Mouse (Mus musculus) lung, embryonic 14.5 days (tissue): ENCODE measurements around the gene Zfp266. TPM values are rescaled to one million over a fixed set of nuclear protein-coding genes. Genes with fewer than 3 reads are reported as not detected.
"Not testable (repeated sequence)": the region's sequence is repeated elsewhere in the genome, so short reads cannot be mapped to it uniquely, and the experiment has no call there.

Experiments
- ATAC-seq: fragments of 200-750 bp; cut with Nextera tagmentation; 2 replicates; pipeline ENCODE4 v1.8.0; 2017; ENCODE audit warnings: mild to moderate bottlenecking, moderate TSS enrichment, moderate library complexity; ENCODE audit not compliant: insufficient read depth
- DNase-seq: peaks from one replicate; pipeline ENCODE4 v3.0.0-alpha.2; 2015
- H3K27ac ChIP-seq: fragments of 300-500 bp; sonication (generic); 2 replicates; pipeline ENCODE4 v1.5.1; 2014; ENCODE audit warnings: low read depth, mild to moderate bottlenecking, moderate library complexity
- H3K27me3 ChIP-seq: fragments of 300-500 bp; sonication (generic); 2 replicates; pipeline ENCODE4 v1.6.1; 2014; ENCODE audit warnings: low read length, control low read depth; ENCODE audit not compliant: insufficient read depth
- H3K36me3 ChIP-seq: fragments of 300-500 bp; sonication (generic); 2 replicates; pipeline ENCODE4 v1.6.1; 2014; ENCODE audit warnings: control low read depth; ENCODE audit not compliant: insufficient read depth
- H3K4me1 ChIP-seq: fragments of 300-500 bp; sonication (generic); 2 replicates; pipeline ENCODE4 v1.6.1; 2014; ENCODE audit warnings: antibody characterized with exemption, control low read depth; ENCODE audit not compliant: insufficient read depth
- H3K4me2 ChIP-seq: fragments of 300-500 bp; sonication (generic); 2 replicates; pipeline ENCODE4 v1.6.1; 2014; ENCODE audit warnings: mild to moderate bottlenecking
- H3K4me3 ChIP-seq: fragments of 300-500 bp; sonication (generic); 2 replicates; pipeline ENCODE4 v1.5.1; 2014; ENCODE audit warnings: low read depth, low read length
- H3K9ac ChIP-seq: fragments of 300-500 bp; sonication (generic); 2 replicates; pipeline ENCODE4 v1.6.1; 2014
- H3K9me3 ChIP-seq: fragments of 300-500 bp; sonication (generic); 2 replicates; pipeline ENCODE4 v1.6.1; 2016; ENCODE audit warnings: low read depth, low read length, control low read depth
- CTCF ChIP-seq: IDR thresholded peaks from 2 replicates; pipeline ENCODE4 v1.5.1; 2016; ENCODE audit warnings: antibody characterized with exemption, low read depth
- WGBS: fragments of 180-500 bp; shearing (Covaris S2); extraction: QIAGEN DNeasy Blood & Tissue Kit; methylation state at CpG from one replicate; pipeline ENCODE4 v1.1.7; 2014; 5-methylcytosine and 5-hydroxymethylcytosine counted together
- polyA plus RNA-seq: library from polyadenylated mRNA; unstranded; fragments of >200 nt; fragmentation: Nextera tagmentation; extraction: Ambion mirVana; gene quantifications from 2 replicates; pipeline ENCODE4 v1.2.1, GENCODE M21; 2014

Gene Zfp266
- polyA plus RNA-seq: 99.6 and 107 TPM in 2 replicates

DNA sequence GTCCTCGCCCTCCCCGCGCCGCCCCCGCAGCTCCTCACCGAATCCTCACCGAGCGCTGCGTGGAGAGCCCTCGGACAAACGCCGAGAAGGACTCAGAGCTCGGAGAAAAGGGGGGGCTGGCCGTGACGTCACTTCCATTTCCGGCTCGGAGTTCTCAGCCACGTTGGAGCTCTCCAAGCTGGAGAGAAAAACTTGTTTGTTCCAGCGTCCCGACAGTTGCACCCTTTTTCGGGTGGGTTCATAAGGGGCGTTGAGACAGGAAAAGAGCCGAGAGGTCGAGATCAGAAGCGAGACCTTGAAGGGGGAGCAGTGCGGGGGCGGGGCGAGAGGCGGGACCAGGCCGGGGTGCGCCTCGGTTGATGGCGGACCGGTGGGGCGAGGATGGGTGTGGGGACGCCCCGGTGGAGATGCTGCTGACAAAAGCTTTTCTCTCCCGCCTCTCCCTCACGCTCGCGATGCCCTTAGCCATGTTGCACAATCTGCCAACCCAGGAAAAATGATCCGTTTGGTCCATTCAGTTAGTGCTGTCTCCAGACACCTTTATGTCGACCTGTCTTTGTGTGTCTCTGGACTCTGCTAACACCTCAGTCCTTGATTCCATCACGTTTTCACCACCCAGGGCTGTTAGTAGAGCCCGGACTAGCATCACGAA, at the start of gene Zfp266:
Gene Zfp266 (minus strand): TSS at position 112 of the 652 bp plus-strand sequence.
- ATAC-seq: peak; percentile 92
- H3K4me3 ChIP-seq: peak within 1 kb of the TSS; percentile 83
- WGBS: under 1% methylated on average over 46 of the region's 46 CpGs
- H3K4me1 ChIP-seq: 0 out of 2 replicates have a peak, but pooled peaks cover 14% of the 10 kb centered on the region
- peak within 1 kb of the TSS; percentile 67 for H3K4me2 ChIP-seq
- peak within 1 kb of the TSS; percentile 93 for H3K9ac ChIP-seq
- peak within 1 kb of the TSS; percentile 99 for H3K27ac ChIP-seq
- peaks cover 21% of the 10 kb centered on the region for H3K36me3 ChIP-seq
- no peak for TF ChIP-seq CTCF
- no peaks in the 10 kb centered on the region for H3K9me3 ChIP-seq
- peak; percentile 96 for DNase-seq
- H3K27me3 ChIP-seq: no peaks in the 10 kb centered on the region

DNA sequence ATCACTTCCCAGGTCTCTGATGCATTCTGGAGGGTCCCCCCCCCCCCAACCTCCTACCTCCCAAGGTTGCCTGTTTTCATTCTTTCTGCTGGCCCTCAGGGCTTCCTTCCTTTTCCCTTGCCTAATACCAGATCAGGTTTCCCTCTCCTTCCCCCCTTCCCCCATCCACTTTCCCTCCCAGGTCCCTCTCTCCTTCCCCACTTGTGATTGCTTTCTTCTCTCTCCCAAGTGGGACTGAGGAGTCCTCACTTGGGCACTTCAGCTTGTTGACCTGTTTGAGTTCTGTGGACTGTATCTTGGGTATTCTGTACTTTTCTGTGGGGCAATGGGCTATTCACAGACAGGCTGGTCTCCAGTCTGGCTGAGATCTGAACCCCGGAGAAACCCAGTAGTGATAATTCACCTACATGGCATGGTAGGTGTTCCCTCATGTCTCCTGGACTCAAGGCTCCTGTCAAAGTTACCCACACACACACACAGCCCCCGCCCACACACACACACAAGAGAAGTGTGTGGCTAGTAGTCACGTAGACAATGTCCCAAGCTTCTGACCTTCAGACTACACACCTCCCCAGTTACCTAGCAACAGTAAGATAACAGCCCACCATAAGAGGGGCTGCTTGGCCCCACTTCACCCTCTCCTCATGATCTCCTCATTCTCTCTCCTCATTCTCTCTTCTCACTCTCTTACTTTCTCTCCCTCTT, 44.3 kb upstream of the Zfp266 start:
- peak; percentile 19 for DNase-seq
- not testable (repeated sequence) for H3K27ac ChIP-seq, H3K9me3 ChIP-seq, H3K4me3 ChIP-seq, ATAC-seq, H3K27me3 ChIP-seq, H3K36me3 ChIP-seq, H3K4me2 ChIP-seq, H3K9ac ChIP-seq, H3K4me1 ChIP-seq
- 52% methylated on average over 3 of the region's 3 CpGs for WGBS

DNA sequence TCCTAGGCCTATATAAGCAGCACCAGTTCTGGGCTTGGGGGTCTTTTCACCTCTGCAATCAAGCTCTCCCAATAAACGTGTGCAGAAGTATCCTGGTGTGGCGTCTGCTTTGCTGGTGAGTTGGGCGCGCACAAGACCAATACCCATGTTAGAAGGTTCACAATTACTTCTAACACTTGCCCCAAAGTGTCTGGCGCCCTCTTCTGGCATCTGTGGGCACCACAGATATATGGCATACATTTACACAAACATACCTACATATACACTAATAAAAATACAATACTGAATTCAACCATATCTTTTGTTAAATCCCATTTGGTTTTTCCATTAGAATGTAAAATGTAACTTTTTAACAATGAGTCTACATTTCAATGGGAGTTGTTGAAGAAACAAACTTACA, 41.0 kb upstream of the Zfp266 start:
- no peaks in the 10 kb centered on the region for H3K27me3 ChIP-seq
- H3K36me3 ChIP-seq: no peaks in the 10 kb centered on the region
- WGBS: 81% methylated on average over 5 of the region's 5 CpGs
- peak; percentile 22; the same call in 1 of the 2 replicates for TF ChIP-seq CTCF
- no peak overlapping the region for H3K4me2 ChIP-seq
- ATAC-seq (no peak), DNase-seq (no peak)
- H3K4me3 ChIP-seq: no peak overlapping the region
- H3K9ac ChIP-seq: no peak overlapping the region
- no peak overlapping the region for H3K27ac ChIP-seq
- H3K9me3 ChIP-seq: no peaks in the 10 kb centered on the region
- no peaks in the 10 kb centered on the region for H3K4me1 ChIP-seq

DNA sequence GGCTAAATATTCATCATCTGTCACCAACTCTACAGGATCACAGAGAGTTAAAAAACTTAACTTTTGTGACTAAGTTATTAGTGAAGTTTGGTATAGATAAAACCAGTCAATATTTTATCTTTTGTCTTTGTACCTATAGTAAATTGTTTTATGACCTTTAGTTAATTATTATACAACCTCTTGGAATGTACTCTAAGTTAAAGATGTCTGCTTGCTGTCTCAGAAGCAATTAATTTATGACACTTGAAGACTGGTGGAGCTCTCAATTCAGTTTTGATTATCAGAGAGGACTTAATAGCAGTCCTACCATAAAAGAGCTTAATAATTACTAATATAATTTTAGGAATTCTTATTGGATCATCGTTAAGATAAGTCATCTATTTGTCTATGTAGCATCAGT, 31.5 kb upstream of the Zfp266 start:
- Histone ChIP-seq H3K4me2 (no peak overlapping the region), H3K9ac (no peak overlapping the region), H3K36me3 (no peaks in the 10 kb centered on the region), H3K27ac (no peak overlapping the region), H3K27me3 (no peaks in the 10 kb centered on the region), H3K4me1 (no peaks in the 10 kb centered on the region), H3K9me3 (no peaks in the 10 kb centered on the region), H3K4me3 (no peak overlapping the region)
- no peak for TF ChIP-seq CTCF
- 70% methylated on average over 1 of the region's 1 CpGs for WGBS
- no peak for DNase-seq
- ATAC-seq: no peak

DNA sequence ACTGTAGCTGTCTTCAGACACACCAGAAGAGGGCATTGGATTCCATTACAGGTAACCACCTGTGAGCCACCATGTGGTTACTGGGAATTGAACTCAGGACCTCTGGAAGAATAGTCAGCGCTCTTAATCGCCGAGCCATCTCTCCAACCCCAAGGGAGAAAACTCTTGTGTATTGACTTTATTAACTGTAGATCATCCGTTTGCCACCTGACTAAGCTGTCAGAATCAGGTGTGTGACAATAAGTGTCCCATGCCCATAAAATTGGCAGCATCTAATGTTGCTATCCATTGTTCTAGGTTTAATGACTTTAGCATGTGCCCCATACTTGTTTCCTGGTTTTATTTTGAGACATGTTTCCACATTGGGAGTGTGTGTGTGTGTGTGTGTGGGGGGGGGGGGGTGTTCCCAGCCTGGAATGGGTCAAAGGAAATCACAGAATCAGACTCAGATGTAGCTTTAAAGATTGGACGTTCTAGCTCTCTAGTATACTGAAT, 30.6 kb upstream of the Zfp266 start:
- Histone ChIP-seq H3K36me3 (no peaks in the 10 kb centered on the region), H3K27ac (no peak overlapping the region), H3K4me2 (no peak overlapping the region), H3K4me1 (no peaks in the 10 kb centered on the region), H3K4me3 (no peak overlapping the region), H3K9me3 (no peaks in the 10 kb centered on the region), H3K27me3 (no peaks in the 10 kb centered on the region), H3K9ac (no peak overlapping the region)
- no peak for TF ChIP-seq CTCF
- whole genome bisulfite sequencing: 56% methylated on average over 5 of the region's 5 CpGs
- DNase-seq: no peak
- no peak for ATAC-seq

DNA sequence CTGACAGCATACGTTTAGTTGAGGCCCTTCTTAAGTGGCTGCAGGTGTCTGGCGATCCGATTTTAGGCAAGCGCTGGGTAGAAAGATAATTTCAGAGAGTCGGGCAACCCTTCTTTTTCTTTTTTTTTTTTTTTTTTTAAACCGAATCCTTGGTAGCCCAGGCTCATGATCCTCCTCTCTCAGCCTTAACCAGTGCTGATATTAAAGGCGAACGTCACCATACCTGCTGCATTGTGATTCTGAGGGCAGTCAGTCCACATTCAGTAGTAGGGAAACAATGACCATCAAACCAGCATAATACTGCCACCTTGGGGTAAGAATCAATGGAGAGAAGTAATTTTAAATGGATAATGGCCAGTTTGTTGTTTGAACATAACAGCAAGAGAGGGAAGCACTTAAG, 23.9 kb upstream of the Zfp266 start:
- Histone ChIP-seq H3K4me2 (peak overlapping the region; percentile 84), H3K27ac (peak overlapping the region; percentile 92), H3K4me3 (peak overlapping the region; percentile 44), H3K4me1 (no peaks in the 10 kb centered on the region), H3K9me3 (no peaks in the 10 kb centered on the region), H3K9ac (peak overlapping the region; percentile 55), H3K27me3 (no peaks in the 10 kb centered on the region), H3K36me3 (no peaks in the 10 kb centered on the region)
- DNase-seq (peak; percentile 77), ATAC-seq (no peak)
- peak; percentile 63 for TF ChIP-seq CTCF
- WGBS: 18% methylated on average over 8 of the region's 8 CpGs

DNA sequence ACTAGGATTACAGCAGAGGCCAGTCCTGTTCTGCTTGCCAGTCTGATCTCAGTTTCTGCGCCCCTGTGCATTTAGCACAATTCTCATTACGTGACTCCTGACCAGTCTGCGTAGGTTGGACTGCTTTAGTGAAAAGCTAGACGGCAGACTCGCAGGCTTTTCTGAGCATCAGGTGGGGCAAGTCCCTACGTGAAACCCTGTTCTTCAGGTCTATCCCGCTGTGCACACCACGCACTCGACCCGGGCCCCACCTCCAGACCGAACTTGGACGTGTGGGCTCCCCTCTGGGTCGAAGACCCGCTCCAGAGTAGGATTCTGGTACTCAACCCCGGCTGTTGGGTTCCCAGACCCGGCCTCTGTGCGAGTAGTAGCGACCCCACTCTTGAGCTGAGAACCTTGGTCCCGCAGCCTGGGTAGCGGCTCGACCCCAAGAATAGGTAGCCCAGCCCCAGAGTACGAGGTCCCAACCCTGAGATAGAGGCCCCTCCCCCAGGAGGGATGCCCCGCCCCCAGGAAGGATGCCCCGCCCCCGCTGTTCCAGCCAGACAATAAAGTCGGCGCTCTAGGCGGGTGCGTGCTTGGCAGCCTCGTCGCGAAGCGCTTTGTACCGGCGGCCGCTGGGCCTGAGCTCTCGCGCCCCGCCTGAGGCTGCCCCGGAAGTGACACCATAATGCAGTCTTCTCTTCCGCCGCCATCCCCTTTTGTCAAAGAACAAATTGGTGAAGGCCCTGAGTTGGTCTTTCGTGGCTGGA, 23.0 kb upstream of the Zfp266 start:
- DNase-seq (peak; percentile 92), ATAC-seq (peak; percentile 97)
- Histone ChIP-seq H3K4me1 (no peaks in the 10 kb centered on the region), H3K9me3 (no peaks in the 10 kb centered on the region), H3K4me2 (peak overlapping the region; percentile 84), H3K27ac (peak overlapping the region; percentile 92), H3K4me3 (peak overlapping the region; percentile 44), H3K9ac (peak overlapping the region; percentile 55), H3K27me3 (no peaks in the 10 kb centered on the region), H3K36me3 (no peaks in the 10 kb centered on the region)
- 3% methylated on average over 43 of the region's 43 CpGs for WGBS
- peak; percentile 43; the same call in 1 of the 2 replicates for TF ChIP-seq CTCF
